Mouse (Mus musculus) E14TG2a.4 (cell line): ENCODE measurements at regions not wholly inside any gene's neighbourhood (a gene's known extent, or its start where the extent isn't known, plus 50 kb on each side); places are given as distances from the start of the nearest gene placed in this dataset.

Experiments
- CTCF ChIP-seq: conservative IDR thresholded peaks from 2 replicates; pipeline ENCODE4 v1.5.1; 2014; ENCODE audit warnings: low read length
- POU5F1 ChIP-seq: IDR thresholded peaks from 2 replicates; pipeline ENCODE4 v1.6.1; 2014; ENCODE audit warnings: low read length, borderline replicate concordance

DNA sequence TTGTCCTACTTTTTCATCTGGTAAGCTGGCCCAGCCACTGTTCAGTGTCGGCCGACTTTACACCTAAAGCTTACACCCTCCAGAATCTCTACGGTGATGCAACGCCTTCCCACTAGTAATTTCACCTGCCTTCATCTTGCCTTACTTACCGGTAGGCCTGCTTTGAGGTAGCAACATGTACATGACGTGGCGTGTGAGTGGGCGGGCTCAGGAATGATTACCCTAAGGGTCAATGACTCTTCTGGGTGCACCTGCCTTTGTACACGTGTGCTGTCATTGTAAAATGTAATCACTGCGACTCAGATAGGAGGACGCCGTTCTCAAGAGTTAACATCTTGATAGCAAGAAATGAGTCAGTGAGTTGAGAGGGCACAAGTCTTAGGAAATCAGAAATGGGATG, 102.0 kb downstream of the Arl4a start:
- TF ChIP-seq CTCF (no peak), POU5F1 (no peak)
